Mouse (Mus musculus) olfactory bulb, adult 2 months (tissue): ENCODE measurements around the gene Chd5. TPM values are rescaled to one million over a fixed set of nuclear protein-coding genes. Genes with fewer than 3 reads are reported as not detected.
A peak's percentile ranks its signal among the peaks of the same experiment; 100 is the strongest.

Experiments used
- H3K27ac ChIP-seq: fragments of 200-500 bp; 2 replicates; pipeline ENCODE4 v1.5.1; 2012; ENCODE audit warnings: low read depth, low read length; ENCODE audit not compliant: insufficient read depth
- H3K4me1 ChIP-seq: fragments of 200-500 bp; 2 replicates; pipeline ENCODE4 v1.6.1; 2012; ENCODE audit warnings: low read length; ENCODE audit not compliant: control insufficient read depth, insufficient read depth
- H3K4me3 ChIP-seq: fragments of 200-500 bp; 2 replicates; pipeline ENCODE4 v1.5.1; 2012; ENCODE audit warnings: mild to moderate bottlenecking, low read depth, low read length, moderate library complexity; ENCODE audit not compliant: insufficient read depth
- CTCF ChIP-seq: fragments of 200-500 bp; IDR thresholded peaks from 2 replicates; pipeline ENCODE4 v1.5.1; 2012; ENCODE audit warnings: low read depth, mild to moderate bottlenecking, low read length, moderate library complexity; ENCODE audit not compliant: insufficient read depth
- POLR2A ChIP-seq: fragments of 200-500 bp; IDR thresholded peaks from 2 replicates; pipeline ENCODE4 v1.6.1; 2012; ENCODE audit warnings: mild to moderate bottlenecking, low read depth, low read length, moderate library complexity; ENCODE audit not compliant: insufficient read depth
- WGBS: fragments of 180-500 bp; shearing (Covaris S2); methylation state at CpG from one replicate; pipeline ENCODE4 v1.1.7; 2018; 5-methylcytosine and 5-hydroxymethylcytosine counted together
- polyA plus RNA-seq: library from polyadenylated mRNA; stranded (reverse); fragments of >200 nt; gene quantifications from 2 replicates; pipeline ENCODE4 v1.2.4, GENCODE M21; 2012; ENCODE audit warnings: low replicate concordance; ENCODE audit not compliant: missing spikeins, insufficient read depth, insufficient read length

Gene Chd5
- polyA plus RNA-seq, 1 experiment: 36.3 TPM

- no peak for TF ChIP-seq POLR2A
- TF ChIP-seq CTCF: no peak
- H3K4me3 ChIP-seq: no peak overlapping the region
- peak overlapping the region; percentile 43 for H3K27ac ChIP-seq
- 38% methylated on average over 7 of the region's 7 CpGs for WGBS
- H3K4me1 ChIP-seq: peaks cover 87% of the 10 kb centered on the region
Observed at GRCm38 (mm10) chr4:152345120-152345889, 6.9 kb downstream of the Chd5 start.

- WGBS: 2% methylated on average over 17 of the region's 17 CpGs
- TF ChIP-seq POLR2A (no peak), CTCF (no peak)
- peak overlapping the region; percentile 96 for H3K27ac ChIP-seq
- H3K4me1 ChIP-seq: peaks cover 85% of the 10 kb centered on the region
- H3K4me3 ChIP-seq: peak overlapping the region; percentile 31
Observed at GRCm38 (mm10) chr4:152349837-152350381, 11.5 kb downstream of the Chd5 start.

GRCm38 (mm10) chr4:152350722-152351421 lies 12.4 kb downstream of the Chd5 start:
- Histone ChIP-seq H3K4me1 (peaks cover 81% of the 10 kb centered on the region), H3K27ac (peak overlapping the region; percentile 74), H3K4me3 (0 out of 2 replicates have a peak overlapping the region, but pooled peaks have one; percentile 6)
- TF ChIP-seq POLR2A: no peak
- TF ChIP-seq CTCF: no peak
- WGBS: 26% methylated on average over 8 of the region's 8 CpGs

- H3K27ac ChIP-seq: 0 out of 2 replicates have a peak overlapping the region, but pooled peaks have one; percentile 74
Observed at GRCm38 (mm10) chr4:152351422-152352305, 13.2 kb downstream of the Chd5 start.

GRCm38 (mm10) chr4:152353886-152354637 lies 15.6 kb downstream of the Chd5 start:
- H3K27ac ChIP-seq: no peak overlapping the region
- no peak overlapping the region for H3K4me3 ChIP-seq
- peaks cover 58% of the 10 kb centered on the region for H3K4me1 ChIP-seq
- TF ChIP-seq CTCF (no peak), POLR2A (no peak)
- WGBS: 50% methylated on average over 14 of the region's 14 CpGs

More at GRCm38 (mm10) chr4:152351422-152352305, 13.2 kb downstream of the Chd5 start:
- TF ChIP-seq CTCF: no peak
- no peak for TF ChIP-seq POLR2A
- 26% methylated on average over 14 of the region's 14 CpGs for WGBS
- peaks cover 75% of the 10 kb centered on the region for H3K4me1 ChIP-seq
- no peak overlapping the region for H3K4me3 ChIP-seq

GRCm38 (mm10) chr4:152355672-152356071 lies 17.2 kb downstream of the Chd5 start:
- Histone ChIP-seq H3K4me1 (peaks cover 58% of the 10 kb centered on the region), H3K4me3 (no peak overlapping the region), H3K27ac (no peak overlapping the region)
- 88% methylated on average over 7 of the region's 7 CpGs for WGBS
- no peak for TF ChIP-seq POLR2A
- TF ChIP-seq CTCF: no peak

- Histone ChIP-seq H3K4me1 (peaks cover 43% of the 10 kb centered on the region), H3K4me3 (no peak overlapping the region), H3K27ac (no peak overlapping the region)
- WGBS: 22% methylated on average over 11 of the region's 11 CpGs
- no peak for TF ChIP-seq POLR2A
- no peak for TF ChIP-seq CTCF
Observed at GRCm38 (mm10) chr4:152359700-152360099, 21.2 kb downstream of the Chd5 start.

- Histone ChIP-seq H3K27ac (no peak overlapping the region), H3K4me1 (peaks cover 47% of the 10 kb centered on the region), H3K4me3 (no peak overlapping the region)
- TF ChIP-seq CTCF (no peak), POLR2A (no peak)
- WGBS: 18% methylated on average over 24 of the region's 24 CpGs
Observed at GRCm38 (mm10) chr4:152360855-152361254, 22.4 kb downstream of the Chd5 start.
